Mouse (Mus musculus): ENCODE measurements around the gene Fuz. TPM values are rescaled to one million over a fixed set of nuclear protein-coding genes. Genes with fewer than 3 reads are reported as not detected.

Fuz gene
- polyA plus RNA-seq, 1 experiment from 2014 or later, result 19.3 TPM

DNA sequence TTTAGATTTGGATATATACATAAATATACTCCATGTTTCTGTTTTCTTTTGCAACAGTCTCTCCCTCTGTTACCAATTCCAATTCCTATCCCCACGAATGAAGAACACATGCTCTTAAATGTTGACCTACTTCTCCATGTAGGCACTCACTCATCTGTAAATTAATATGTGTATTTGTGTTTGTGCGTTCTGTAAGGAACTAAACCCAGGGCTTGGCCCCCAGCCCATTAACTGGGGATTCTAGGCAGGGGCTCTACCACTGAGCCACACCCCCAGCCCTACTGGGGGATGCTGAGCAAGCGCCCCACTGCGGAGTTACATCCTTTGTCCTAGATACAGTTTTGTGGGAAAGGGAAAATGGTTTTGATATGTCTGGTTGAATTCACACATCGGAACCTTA, 23.2 kb downstream of the Fuz start:
- peaks cover 50% of the 10 kb centered on the region for H3K36me3 ChIP-seq
- H3K9ac ChIP-seq, result peak overlapping the region; percentile 46; the same call in 1 of the 2 replicates

GRCm38 (mm10) chr7:44922530-44922929, 26.7 kb downstream of the Fuz start:
- H3K27ac ChIP-seq, result no peak overlapping the region
- no peak overlapping the region for H3K4me3 ChIP-seq
- no peak overlapping the region for H3K4me2 ChIP-seq
- no peaks in the 10 kb centered on the region for H3K27me3 ChIP-seq
- no peak for ATAC-seq (ENCODE audit: low FRiP score)
- H3K9ac ChIP-seq, result no peak overlapping the region
- H3K9me3 ChIP-seq, result no peaks in the 10 kb centered on the region
- H3K36me3 ChIP-seq, result peaks cover 53% of the 10 kb centered on the region
- H3K4me1 ChIP-seq (replicated peaks), result peaks cover 11% of the 10 kb centered on the region

More for the DNA sequence above, 23.2 kb downstream of the Fuz start:
- H3K4me3 ChIP-seq, result no peak overlapping the region
- H3K4me1 ChIP-seq (replicated peaks), result 0 out of 2 replicates have a peak, but pooled peaks cover 4% of the 10 kb centered on the region
- H3K4me2 ChIP-seq, result no peak overlapping the region
- no peaks in the 10 kb centered on the region for H3K27me3 ChIP-seq
- no peak for ATAC-seq (ENCODE audit: low FRiP score)
- H3K27ac ChIP-seq, result no peak overlapping the region
- H3K9me3 ChIP-seq, result no peaks in the 10 kb centered on the region
- 92% methylated on average over 5 of the region's 5 CpGs for WGBS

DNA sequence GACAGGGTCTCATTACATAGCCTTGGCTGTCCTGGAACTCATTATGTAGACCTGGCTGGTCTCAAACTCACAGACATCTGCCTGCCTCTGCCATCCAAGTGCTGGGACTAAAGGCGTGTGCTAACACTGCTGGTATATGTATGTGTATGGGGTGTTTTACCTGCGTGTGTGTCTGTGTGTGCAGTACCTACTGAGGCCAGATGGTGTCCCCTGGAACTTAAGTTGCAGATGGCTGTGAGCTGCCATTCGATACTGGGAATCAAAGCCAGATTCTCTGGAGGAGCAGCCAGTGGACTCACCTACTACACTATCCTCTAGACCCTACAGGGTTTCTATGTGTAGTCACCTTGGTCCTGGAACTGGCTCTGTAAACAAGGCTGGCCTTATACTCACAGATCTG, 29.6 kb downstream of the Fuz start:
- Histone ChIP-seq H3K4me1 (replicated peaks) (peaks cover 26% of the 10 kb centered on the region), H3K4me2 (no peak overlapping the region), H3K4me3 (no peak overlapping the region), H3K36me3 (peaks cover 49% of the 10 kb centered on the region), H3K27me3 (no peaks in the 10 kb centered on the region), H3K9me3 (no peaks in the 10 kb centered on the region), H3K9ac (no peak overlapping the region), H3K27ac (no peak overlapping the region)
- no peak for ATAC-seq (ENCODE audit: low FRiP score)
- 76% methylated on average over 3 of the region's 3 CpGs for WGBS

- Histone ChIP-seq H3K4me1 (replicated peaks) (peaks cover 29% of the 10 kb centered on the region), H3K9ac (peak overlapping the region; percentile 96), H3K27ac (peak overlapping the region; percentile 88), H3K4me2 (peak overlapping the region; percentile 86), H3K27me3 (no peaks in the 10 kb centered on the region), H3K36me3 (peaks cover 28% of the 10 kb centered on the region), H3K4me3 (peak overlapping the region; percentile 84), H3K9me3 (no peaks in the 10 kb centered on the region)
- WGBS, result 0% methylated on average over 1 of the region's 1 CpGs
- ATAC-seq (ENCODE audit: low FRiP score), result no peak
These were observed 32.7 kb downstream of the Fuz start for GRCm38 (mm10) chr7:44928570-44928969.

- peak within 1 kb of the TSS; percentile 97 for H3K27ac ChIP-seq
- H3K36me3 ChIP-seq, result peaks cover 20% of the 10 kb centered on the region
- ATAC-seq (ENCODE audit: low FRiP score), result peak; percentile 99
- H3K4me1 ChIP-seq (replicated peaks), result peaks cover 29% of the 10 kb centered on the region
- under 1% methylated on average over 84 of the region's 84 CpGs for WGBS
- H3K9me3 ChIP-seq, result no peaks in the 10 kb centered on the region
- peak within 1 kb of the TSS; percentile 86 for H3K4me2 ChIP-seq
- H3K4me3 ChIP-seq, result peak within 1 kb of the TSS; percentile 84
- no peaks in the 10 kb centered on the region for H3K27me3 ChIP-seq
- peak within 1 kb of the TSS; percentile 96 for H3K9ac ChIP-seq
These were observed 33.6 kb downstream of the Fuz start, which contains the start of gene Ap2a1 for GRCm38 (mm10) chr7:44929204-44930151. Ap2a1 (minus strand) TSS chr7:44929496.

DNA sequence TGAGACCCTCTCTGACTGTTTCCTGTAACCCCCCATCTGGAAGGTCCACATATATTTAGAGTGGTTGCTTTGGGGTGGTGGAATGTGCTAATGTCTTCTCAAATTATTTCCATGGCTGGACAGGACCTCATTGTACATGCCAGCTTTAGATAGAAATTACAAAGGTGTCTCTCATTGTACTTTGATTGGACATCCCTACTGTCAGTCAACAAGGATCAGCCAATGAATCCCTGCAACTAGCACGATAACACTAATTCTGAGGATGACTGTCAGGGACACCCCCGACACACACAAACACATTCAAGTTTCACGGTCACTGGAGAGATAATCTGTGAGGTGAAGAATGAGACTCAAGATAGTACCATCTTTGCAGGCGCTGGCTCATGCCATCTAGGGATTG, 42.8 kb downstream of the Fuz start:
- Histone ChIP-seq H3K27me3 (no peaks in the 10 kb centered on the region), H3K9ac (no peak overlapping the region), H3K27ac (no peak overlapping the region), H3K4me1 (replicated peaks) (no peaks in the 10 kb centered on the region), H3K4me2 (no peak overlapping the region), H3K9me3 (peaks cover 7% of the 10 kb centered on the region; the same call in 1 of the 2 replicates), H3K36me3 (no peaks in the 10 kb centered on the region), H3K4me3 (no peak overlapping the region)
- no peak for ATAC-seq (ENCODE audit: low FRiP score)
- 91% methylated on average over 4 of the region's 4 CpGs for WGBS

- no peaks in the 10 kb centered on the region for H3K4me1 ChIP-seq (replicated peaks)
These were observed 47.0 kb downstream of the Fuz start, which contains the start of gene Tsks for GRCm38 (mm10) chr7:44942904-44943303. Tsks (plus strand) TSS chr7:44943204.

DNA sequence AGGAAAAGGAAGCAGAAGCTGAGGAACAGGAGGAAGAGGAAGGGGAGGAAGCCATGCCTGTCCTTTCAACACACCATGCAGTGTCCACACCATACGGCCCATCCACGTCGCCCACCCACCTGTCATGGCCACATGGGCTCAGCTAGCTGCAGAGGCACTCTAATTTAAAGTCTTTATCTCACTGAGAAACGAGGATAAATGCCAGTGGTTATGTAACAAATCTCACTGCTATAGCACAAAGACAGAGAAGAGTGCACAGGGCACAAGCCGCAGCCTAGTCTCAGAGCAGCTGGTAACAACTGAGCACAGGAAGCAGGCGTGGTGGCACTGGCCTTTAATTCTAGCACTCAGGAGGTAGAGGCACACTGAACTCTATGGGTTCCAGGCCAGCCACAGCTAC, 54.0 kb downstream of the Fuz start:
- Histone ChIP-seq H3K9me3 (no peaks in the 10 kb centered on the region), H3K27me3 (peaks cover 53% of the 10 kb centered on the region), H3K4me1 (replicated peaks) (peaks cover 21% of the 10 kb centered on the region), H3K9ac (no peak overlapping the region), H3K4me2 (no peak overlapping the region), H3K36me3 (no peaks in the 10 kb centered on the region), H3K27ac (no peak overlapping the region), H3K4me3 (no peak overlapping the region)
- WGBS, result 76% methylated on average over 6 of the region's 6 CpGs
- no peak for ATAC-seq (ENCODE audit: low FRiP score)

More at GRCm38 (mm10) chr7:44942904-44943303, 47.0 kb downstream of the Fuz start, which contains the start of gene Tsks:
- H3K9ac ChIP-seq, result no peak within 1 kb of the TSS
- no peak within 1 kb of the TSS for H3K27ac ChIP-seq
- ATAC-seq (ENCODE audit: low FRiP score), result no peak
- no peak within 1 kb of the TSS for H3K4me3 ChIP-seq
- 75% methylated on average over 7 of the region's 7 CpGs for WGBS
- no peaks in the 10 kb centered on the region for H3K9me3 ChIP-seq
- no peak within 1 kb of the TSS for H3K4me2 ChIP-seq
- H3K36me3 ChIP-seq, result no peaks in the 10 kb centered on the region
- H3K27me3 ChIP-seq, result peaks cover under 1% of the 10 kb centered on the region; the same call in 1 of the 2 replicates

DNA sequence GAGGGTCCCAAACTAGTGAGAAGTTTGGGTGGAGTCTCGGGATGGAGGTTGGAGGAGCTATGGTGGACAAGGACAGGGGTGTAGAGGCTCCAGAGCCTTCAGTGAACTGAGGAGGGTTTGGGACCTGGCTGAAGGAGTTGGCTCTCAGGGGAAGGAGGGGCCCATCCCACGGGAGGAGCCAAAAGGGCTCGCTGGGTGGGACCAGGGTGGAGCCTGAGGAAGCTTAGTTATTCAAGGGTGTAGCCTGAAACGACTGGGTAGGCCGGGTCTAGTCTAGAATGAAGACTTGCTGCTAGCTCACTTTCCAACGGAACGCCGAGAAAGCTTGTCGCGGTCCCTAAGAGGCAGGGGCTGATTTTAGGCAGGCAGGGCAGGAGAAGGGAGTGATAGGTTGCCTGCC, 56.1 kb downstream of the Fuz start:
- Histone ChIP-seq H3K27ac (no peak overlapping the region), H3K9ac (peak overlapping the region; percentile 71; the same call in 1 of the 2 replicates), H3K36me3 (no peaks in the 10 kb centered on the region), H3K4me1 (replicated peaks) (peaks cover 24% of the 10 kb centered on the region), H3K9me3 (no peaks in the 10 kb centered on the region), H3K4me3 (peak overlapping the region; percentile 45), H3K4me2 (peak overlapping the region; percentile 70), H3K27me3 (peaks cover 53% of the 10 kb centered on the region)
- under 1% methylated on average over 10 of the region's 10 CpGs for WGBS
- ATAC-seq (ENCODE audit: low FRiP score), result no peak

MicroRNA genes within 50 kb of the gene (microRNA counts, 519-probe panel; counts per million panel counts)
- microRNA mmu-miR-707, result 51.3 counts per million

Small RNAs within 50 kb of the gene (microRNA-seq; reads per million reads assigned to microRNA genes)
- gene Mir707, result not detected

Other genes starting within 250 kb of the Fuz start
- 1.9 and 2.3 TPM in 2 replicates for gene Myh14, start 225.2 kb upstream of the Fuz start, polyA plus RNA-seq (2015; fragmentation: Nextera tagmentation; extraction: Ambion mirVana)
- not detected in 2 replicates for gene Izumo2, start 187.3 kb upstream of the Fuz start, polyA plus RNA-seq (2015; fragmentation: Nextera tagmentation; extraction: Ambion mirVana)
- gene Vrk3, start 147.7 kb upstream of the Fuz start, polyA plus RNA-seq (2015; fragmentation: Nextera tagmentation; extraction: Ambion mirVana), result 28.4 and 33.0 TPM in 2 replicates
- 0.78 and 0.91 TPM in 2 replicates for gene Zfp473, start 145.0 kb upstream of the Fuz start, polyA plus RNA-seq (2015; fragmentation: Nextera tagmentation; extraction: Ambion mirVana)
- gene Nup62, start 80.0 kb upstream of the Fuz start, polyA plus RNA-seq (2015; fragmentation: Nextera tagmentation; extraction: Ambion mirVana), result 47.6 and 47.9 TPM in 2 replicates
- gene Il4i1, start 79.7 kb upstream of the Fuz start, polyA plus RNA-seq (2015; fragmentation: Nextera tagmentation; extraction: Ambion mirVana), result 1.6 and 1.7 TPM in 2 replicates
- gene Atf5, start 79.4 kb upstream of the Fuz start, polyA plus RNA-seq (2015; fragmentation: Nextera tagmentation; extraction: Ambion mirVana), result 3.5 and 4.2 TPM in 2 replicates
- gene Akt1s1, start 47.1 kb upstream of the Fuz start, polyA plus RNA-seq (2015; fragmentation: Nextera tagmentation; extraction: Ambion mirVana), result 86.8 and 93.7 TPM in 2 replicates
- gene Tbc1d17, start 47.0 kb upstream of the Fuz start, polyA plus RNA-seq (2015; fragmentation: Nextera tagmentation; extraction: Ambion mirVana), result 108 and 112 TPM in 2 replicates
- 34.1 and 35.8 TPM in 2 replicates for gene Pnkp, start 38.9 kb upstream of the Fuz start, polyA plus RNA-seq (2015; fragmentation: Nextera tagmentation; extraction: Ambion mirVana)
- 495 and 503 TPM in 2 replicates for gene Ptov1, start 26.3 kb upstream of the Fuz start, polyA plus RNA-seq (2015; fragmentation: Nextera tagmentation; extraction: Ambion mirVana)
- 142 and 147 TPM in 2 replicates for gene Med25, start 3.4 kb upstream of the Fuz start, polyA plus RNA-seq (2015; fragmentation: Nextera tagmentation; extraction: Ambion mirVana)
- gene Ap2a1, start 33.4 kb downstream of the Fuz start, polyA plus RNA-seq (2015; fragmentation: Nextera tagmentation; extraction: Ambion mirVana), result 105 and 108 TPM in 2 replicates
- 0.17 TPM in 1 of 2 replicates, not detected in the other for gene Tsks, start 47.1 kb downstream of the Fuz start, polyA plus RNA-seq (2015; fragmentation: Nextera tagmentation; extraction: Ambion mirVana)
- 52.2 and 56.3 TPM in 2 replicates for gene Cpt1c, start 78.8 kb downstream of the Fuz start, polyA plus RNA-seq (2015; fragmentation: Nextera tagmentation; extraction: Ambion mirVana)
- 681 and 687 TPM in 2 replicates for gene Prmt1, start 90.5 kb downstream of the Fuz start, polyA plus RNA-seq (2015; fragmentation: Nextera tagmentation; extraction: Ambion mirVana)
- gene Irf3, start 101.6 kb downstream of the Fuz start, polyA plus RNA-seq (2015; fragmentation: Nextera tagmentation; extraction: Ambion mirVana), result 66.7 and 68.3 TPM in 2 replicates
- gene Bcl2l12, start 102.6 kb downstream of the Fuz start, polyA plus RNA-seq (2015; fragmentation: Nextera tagmentation; extraction: Ambion mirVana), result 16.2 and 19.7 TPM in 2 replicates
- gene Scaf1, start 120.3 kb downstream of the Fuz start, polyA plus RNA-seq (2015; fragmentation: Nextera tagmentation; extraction: Ambion mirVana), result 42.4 and 45.2 TPM in 2 replicates
- 11.5 and 15.4 TPM in 2 replicates for gene Rras, start 121.9 kb downstream of the Fuz start, polyA plus RNA-seq (2015; fragmentation: Nextera tagmentation; extraction: Ambion mirVana)
- gene Prr12, start 156.8 kb downstream of the Fuz start, polyA plus RNA-seq (2015; fragmentation: Nextera tagmentation; extraction: Ambion mirVana), result 13.8 and 14.5 TPM in 2 replicates
- gene Nosip, start 166.3 kb downstream of the Fuz start, polyA plus RNA-seq (2015; fragmentation: Nextera tagmentation; extraction: Ambion mirVana), result 58.0 and 58.5 TPM in 2 replicates
- 14.8 and 17.1 TPM in 2 replicates for gene Prrg2, start 166.6 kb downstream of the Fuz start, polyA plus RNA-seq (2015; fragmentation: Nextera tagmentation; extraction: Ambion mirVana)
- 93.8 and 103 TPM in 2 replicates for gene Rcn3, start 196.1 kb downstream of the Fuz start, polyA plus RNA-seq (2015; fragmentation: Nextera tagmentation; extraction: Ambion mirVana)
- gene Fcgrt, start 207.8 kb downstream of the Fuz start, polyA plus RNA-seq (2015; fragmentation: Nextera tagmentation; extraction: Ambion mirVana), result 26.9 and 28.3 TPM in 2 replicates
- gene Rps11, start 228.4 kb downstream of the Fuz start, polyA plus RNA-seq (2015; fragmentation: Nextera tagmentation; extraction: Ambion mirVana), result 994 and 999 TPM in 2 replicates
- gene Rpl13a, start 232.7 kb downstream of the Fuz start, polyA plus RNA-seq (2015; fragmentation: Nextera tagmentation; extraction: Ambion mirVana), result 770 and 846 TPM in 2 replicates
- 0.14 TPM in 1 of 2 replicates, not detected in the other for gene Gm45713, start 240.2 kb downstream of the Fuz start, polyA plus RNA-seq (2015; fragmentation: Nextera tagmentation; extraction: Ambion mirVana)
- gene Flt3l, start 240.4 kb downstream of the Fuz start, polyA plus RNA-seq (2015; fragmentation: Nextera tagmentation; extraction: Ambion mirVana), result 1.4 and 1.6 TPM in 2 replicates